Mouse (Mus musculus): ENCODE measurements around the gene Gm20814. TPM values are rescaled to one million over a fixed set of nuclear protein-coding genes. Genes with fewer than 3 reads are reported as not detected.
"Not testable (repeated sequence)": the region's sequence is repeated elsewhere in the genome, so short reads cannot be mapped to it uniquely, and the experiment has no call there.

Gene Gm20814
- not detected for polyA plus RNA-seq (2017; shearing (Covaris generic))

DNA sequence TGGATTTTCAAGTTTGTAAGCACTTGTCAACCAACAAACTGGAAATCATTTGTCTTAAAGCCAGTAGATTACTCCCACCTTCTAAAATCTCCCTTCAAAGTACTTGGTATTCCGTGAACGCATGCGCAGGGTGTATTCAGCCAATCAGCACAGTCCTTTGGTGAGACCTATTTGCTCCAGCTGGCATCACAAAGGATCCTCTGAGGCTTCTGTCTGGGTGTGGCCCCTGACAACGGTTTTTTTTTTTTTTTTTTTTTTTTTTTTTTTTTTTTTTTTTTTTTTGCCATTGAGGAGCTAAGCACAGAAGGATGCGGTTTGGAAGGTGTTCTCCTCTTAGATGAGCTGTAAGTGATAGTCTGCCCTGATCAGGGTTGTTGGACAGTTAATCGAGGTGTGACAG, at the start of gene Gm20814:
TSS of gene Gm20814 (plus strand) at position 301 of the 400 bp plus-strand sequence.
- not testable (repeated sequence) for ATAC-seq

All from inflammation-experienced regulatory T-cells, adult 6 months (primary cell).